Mouse (Mus musculus) ES-E14 (cell line): ENCODE data around the gene Kat7. TPM values are rescaled to one million over a fixed set of nuclear protein-coding genes. Genes with fewer than 3 reads are reported as not detected.
A peak's percentile ranks its signal among the peaks of the same experiment; 100 is the strongest.

Source experiments
- DNase-seq: peaks from one replicate; pipeline ENCODE4 v3.0.0-alpha.2; 2013; ENCODE audit warnings: low read depth, low spot score
- H3K27ac ChIP-seq: 2 replicates; pipeline ENCODE4 v1.5.1; 2012; ENCODE audit warnings: low read depth, mild to moderate bottlenecking, low read length, moderate library complexity, mixed read lengths; ENCODE audit not compliant: poor library complexity, insufficient read depth, severe bottlenecking
- H3K36me3 ChIP-seq: 2 replicates; pipeline ENCODE4 v1.6.1; 2012; ENCODE audit warnings: mild to moderate bottlenecking, low read length, moderate library complexity, mixed read lengths; ENCODE audit not compliant: control insufficient read depth, poor library complexity, insufficient read depth, severe bottlenecking
- H3K4me1 ChIP-seq, 2 experiments: fragments of 150-350 bp in 1 of 2; sonication (generic) in 1 of 2; 2 replicates each; pipeline ENCODE4 v1.6.1; 2012; ENCODE audit warnings: low read length in 2 of 2, mild to moderate bottlenecking in 1 of 2, mixed read lengths in 1 of 2; ENCODE audit not compliant: control insufficient read depth in 2 of 2, insufficient read depth in 2 of 2, poor library complexity in 1 of 2
- H3K4me3 ChIP-seq, 2 experiments: fragments of 150-350 bp in 1 of 2; sonication (generic) in 1 of 2; 2 replicates each; pipeline ENCODE4 v1.5.1; 2012; ENCODE audit warnings: low read length in 2 of 2, low read depth in 1 of 2, mild to moderate bottlenecking in 1 of 2, mixed read lengths in 1 of 2; ENCODE audit not compliant: insufficient read depth in 1 of 2, poor library complexity in 1 of 2, severe bottlenecking in 1 of 2
- H3K9ac ChIP-seq: 2 replicates; pipeline ENCODE4 v1.6.1; 2012; ENCODE audit warnings: low read depth, mild to moderate bottlenecking, low read length, mixed read lengths; ENCODE audit not compliant: poor library complexity, insufficient read depth, severe bottlenecking
- H3K9me3 ChIP-seq: fragments of 150-350 bp; sonication (generic); 2 replicates; pipeline ENCODE4 v1.6.1; 2012; ENCODE audit warnings: low read depth, mild to moderate bottlenecking, low read length; ENCODE audit not compliant: control insufficient read depth, insufficient read depth
- CHD2 ChIP-seq: IDR thresholded peaks from 2 replicates; pipeline ENCODE4 v1.6.1; 2014; ENCODE audit warnings: mild to moderate bottlenecking, low read depth, low read length, inconsistent platforms
- HCFC1 ChIP-seq: IDR thresholded peaks from 2 replicates; pipeline ENCODE4 v1.6.1; 2012; ENCODE audit warnings: low read length, inconsistent platforms, borderline replicate concordance; ENCODE audit not compliant: insufficient read depth
- MAFK ChIP-seq: IDR thresholded peaks from 2 replicates; pipeline ENCODE4 v1.6.1; 2014; ENCODE audit warnings: mild to moderate bottlenecking, low read depth, low read length, inconsistent platforms; ENCODE audit not compliant: insufficient read depth
- ZC3H11A ChIP-seq: IDR thresholded peaks from 2 replicates; pipeline ENCODE4 v1.6.1; 2012; ENCODE audit warnings: low read depth, mild to moderate bottlenecking, inconsistent platforms, low read length, borderline replicate concordance
- ZNF384 ChIP-seq: IDR thresholded peaks from 2 replicates; pipeline ENCODE4 v1.6.1; 2012; ENCODE audit warnings: low read depth, low read length, inconsistent platforms
- in situ Hi-C, 2 experiments: fragments of 600-800 bp; cut with MboI; formaldehyde crosslinking; loops; one replicate each; pipeline ENCODE4 v1.15.1; 2025; ENCODE audit warnings: low sequenced_read_pairs in 2 of 2, inconsistent platforms in 1 of 2; ENCODE audit not compliant: unreplicated experiment in 2 of 2
- total RNA-seq: library from RNA; depleted of rRNA; stranded (reverse); fragments of 300-350 nt; gene quantifications from 2 replicates; pipeline ENCODE4 v1.2.3, GENCODE M21; 2012

Kat7 gene
- total RNA-seq, 1 experiment: 118 TPM

- TF ChIP-seq MAFK (no peak), HCFC1 (no peak)
- no peak overlapping the region for H3K9ac ChIP-seq
- in situ Hi-C loops: no loop called here
- DNase-seq: no peak
- H3K4me1 ChIP-seq: peaks cover 2 to 8% of the 10 kb centered on the region in 2 experiments; a peak in 3 of 4 replicates
- H3K4me3 ChIP-seq: no peak overlapping the region
- H3K27ac ChIP-seq: no peak overlapping the region
- no peaks in the 10 kb centered on the region for H3K9me3 ChIP-seq
- H3K36me3 ChIP-seq: peaks cover 2% of the 10 kb centered on the region; the same call in 1 of the 2 replicates
Measured at GRCm38 (mm10) chr11:95340664-95341063, 30.6 kb upstream of the Kat7 start.

GRCm38 (mm10) chr11:95340259-95340658, 30.2 kb upstream of the Kat7 start:
- Histone ChIP-seq H3K36me3 (peaks cover 1% of the 10 kb centered on the region; the same call in 1 of the 2 replicates), H3K9ac (no peak overlapping the region), H3K9me3 (no peaks in the 10 kb centered on the region), H3K27ac (no peak overlapping the region), H3K4me3 (no peak overlapping the region), H3K4me1 (peaks cover 2 to 6% of the 10 kb centered on the region in 2 experiments; a peak in 3 of 4 replicates)
- DNase-seq: no peak
- TF ChIP-seq ZNF384: no peak
- TF ChIP-seq ZC3H11A: no peak
- TF ChIP-seq MAFK: no peak
- TF ChIP-seq CHD2: no peak
- TF ChIP-seq HCFC1: no peak
- in situ Hi-C loops: no loop called here

- Histone ChIP-seq H3K4me3 (no peak overlapping the region), H3K9me3 (no peaks in the 10 kb centered on the region), H3K27ac (no peak overlapping the region), H3K36me3 (no peaks in the 10 kb centered on the region), H3K9ac (no peak overlapping the region; the same call in 1 of the 2 replicates), H3K4me1 (peaks cover 2% of the 10 kb centered on the region in 2 experiments; a peak in 3 of 4 replicates)
- DNase-seq: no peak
- in situ Hi-C loops: no loop called here
- TF ChIP-seq ZNF384 (no peak), HCFC1 (no peak), MAFK (no peak), CHD2 (no peak), ZC3H11A (no peak)
Measured at GRCm38 (mm10) chr11:95339471-95340021, 29.5 kb upstream of the Kat7 start.

- Histone ChIP-seq H3K9ac (peak overlapping the region; percentile 79; the same call in 1 of the 2 replicates), H3K36me3 (no peaks in the 10 kb centered on the region), H3K27ac (no peak overlapping the region), H3K4me3 (peak overlapping the region; percentile 92 to 93), H3K4me1 (peaks cover 2% of the 10 kb centered on the region in 2 experiments; a peak in 3 of 4 replicates), H3K9me3 (no peaks in the 10 kb centered on the region)
- in situ Hi-C loops: no loop called here
- no peak for DNase-seq
- TF ChIP-seq CHD2 (no peak), ZC3H11A (no peak), ZNF384 (no peak), MAFK (no peak), HCFC1 (no peak)
Measured at GRCm38 (mm10) chr11:95337846-95338342, 27.8 kb upstream of the Kat7 start.
